Mouse (Mus musculus): ENCODE measurements around the gene Cep104.

Gene Cep104

DNA sequence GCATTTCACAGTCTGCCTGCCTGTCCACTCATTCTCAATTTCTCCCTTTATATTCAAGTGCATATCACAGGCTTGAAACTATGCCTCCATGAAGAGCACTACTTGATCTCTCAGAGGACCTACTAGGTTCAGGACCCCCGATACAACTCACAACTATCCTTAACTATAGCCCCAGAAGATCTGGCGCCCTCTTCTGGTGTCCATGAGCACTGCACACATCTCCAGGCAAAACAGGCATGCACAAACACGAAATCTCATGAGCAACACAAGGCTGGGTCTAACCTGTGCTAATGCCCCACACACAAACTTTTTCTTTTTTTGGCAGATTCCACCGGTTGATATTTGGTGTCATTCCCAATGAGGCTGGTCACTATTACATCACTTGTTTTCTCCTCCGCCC lies 70.8 kb downstream of the Cep104 start:
- DNase-seq (ENCODE audit: low read depth, low spot score) = no peak

DNA sequence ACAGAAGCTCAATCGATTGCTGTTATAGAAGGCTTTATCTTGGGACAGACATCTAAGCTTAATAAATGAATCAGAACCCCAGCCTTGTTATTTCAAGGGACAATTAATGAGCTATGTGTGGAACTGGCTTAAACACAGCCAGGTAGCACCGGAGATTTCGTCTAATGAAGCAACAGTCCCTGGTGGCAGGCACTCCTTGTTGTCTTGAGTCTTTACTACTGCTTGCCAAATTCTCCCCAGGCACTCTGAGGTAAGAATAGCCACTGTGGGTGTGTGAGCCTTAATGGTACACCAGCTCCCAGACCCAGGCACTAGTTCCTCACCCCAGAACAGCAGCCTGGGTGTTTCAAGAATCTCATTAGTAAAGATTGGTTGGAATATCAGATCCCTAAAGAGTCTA lies 76.4 kb downstream of the Cep104 start:
- no peak for DNase-seq (ENCODE audit: low read depth, low spot score)

DNA sequence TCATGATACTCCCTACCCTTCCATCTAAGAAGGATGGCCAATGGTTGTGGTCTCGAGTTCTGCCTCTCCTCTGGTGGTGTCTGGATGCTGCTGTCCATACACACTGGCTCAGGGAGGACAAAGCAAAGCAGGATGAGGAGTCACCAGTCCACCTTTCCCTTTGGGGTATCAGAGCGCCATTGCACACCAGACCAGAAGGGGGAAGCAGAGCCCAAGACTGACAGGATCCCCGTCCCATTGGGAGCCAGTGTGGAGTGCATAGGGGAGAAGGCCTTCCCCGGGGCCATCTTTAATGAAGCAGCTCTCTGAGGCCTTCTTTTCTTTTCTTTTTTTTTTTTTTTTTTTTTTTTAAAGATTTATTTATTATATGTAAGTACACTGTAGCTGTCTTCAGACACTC lies 78.1 kb downstream of the Cep104 start:
- no peak for DNase-seq (ENCODE audit: low read depth, low spot score)

DNA sequence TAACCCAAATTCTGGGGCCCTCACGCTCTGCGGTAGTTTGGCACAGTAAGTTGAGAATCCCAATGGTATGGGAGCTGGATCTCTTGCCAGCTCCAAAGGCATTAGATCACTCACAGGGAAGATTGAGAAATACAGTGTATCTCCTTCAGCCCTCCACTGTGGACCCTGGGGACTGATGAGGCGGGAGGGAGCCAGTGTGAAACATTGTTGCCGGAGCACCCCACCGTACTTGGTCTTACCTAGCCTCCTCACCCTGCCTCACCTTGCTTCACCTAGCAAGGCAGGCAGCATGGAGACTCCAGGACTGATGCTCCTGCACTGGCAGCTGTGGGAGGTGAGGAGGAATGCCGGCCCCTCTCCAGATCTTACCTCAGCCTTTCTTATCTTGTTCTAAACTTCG lies 80.5 kb downstream of the Cep104 start:
- DNase-seq (ENCODE audit: low read depth, low spot score) = no peak

DNA sequence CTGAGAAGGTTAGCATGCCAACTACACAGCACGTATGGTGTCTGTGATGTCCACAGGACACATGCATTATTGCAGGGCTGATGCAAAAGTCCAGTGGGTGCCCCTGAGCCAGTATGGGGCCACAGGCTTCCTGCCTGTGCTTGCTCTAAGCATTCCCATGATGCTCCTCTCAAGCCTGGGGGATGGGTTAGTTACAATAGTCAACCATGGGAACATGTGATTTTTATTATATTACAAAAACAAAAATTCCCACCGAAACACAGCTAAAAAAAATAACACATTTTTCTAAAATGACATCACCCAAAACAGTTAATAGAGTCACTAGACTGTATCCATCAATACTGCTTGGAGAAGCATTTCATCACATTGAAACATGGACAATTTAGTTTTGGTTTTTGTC lies 81.1 kb downstream of the Cep104 start:
- no peak for DNase-seq (ENCODE audit: low read depth, low spot score)

DNA sequence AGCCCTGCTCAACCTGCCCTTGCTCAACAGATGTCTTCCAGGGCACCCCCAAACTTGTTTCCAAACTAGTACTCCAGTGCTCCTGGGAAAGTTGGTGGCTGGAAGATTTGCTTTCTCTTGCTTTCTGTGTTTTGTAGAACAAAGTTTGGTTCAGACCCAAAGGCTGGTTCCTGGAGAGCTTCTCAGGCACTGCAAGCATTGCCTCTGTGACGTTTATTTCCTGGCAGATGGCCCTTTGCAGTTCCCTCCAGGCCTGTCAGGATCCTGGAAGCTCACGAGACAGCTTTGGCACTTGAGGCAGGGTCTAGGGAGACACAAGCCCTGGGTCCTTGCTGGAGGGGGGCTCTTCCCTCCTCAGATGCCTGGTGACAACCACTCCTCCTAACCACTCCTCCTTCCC lies 81.7 kb downstream of the Cep104 start:
- DNase-seq (ENCODE audit: low read depth, low spot score) = no peak

DNA sequence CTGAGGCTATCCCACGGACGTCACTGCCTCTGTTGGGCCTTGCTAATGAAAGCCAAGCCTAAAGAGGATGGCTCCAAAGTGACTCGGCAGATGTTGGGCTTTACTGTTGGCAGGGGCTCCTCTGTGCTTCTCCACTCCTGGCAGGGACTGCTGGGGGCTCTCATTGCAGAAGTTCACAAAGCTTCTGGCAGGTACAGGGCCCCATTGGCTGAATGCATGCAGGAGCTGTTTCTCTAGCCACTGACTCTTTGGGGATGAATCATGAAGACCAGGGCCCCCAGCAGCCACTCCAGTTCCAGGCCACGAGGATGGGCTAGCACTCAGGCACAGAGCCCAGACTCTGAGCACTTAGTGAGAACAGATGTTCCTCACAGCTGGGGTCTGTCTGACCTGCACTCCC lies 82.7 kb downstream of the Cep104 start:
- no peak for DNase-seq (ENCODE audit: low read depth, low spot score)
